Mouse (Mus musculus): ENCODE data around the gene Mavs.
A peak's percentile ranks its signal among the peaks of the same experiment; 100 is the strongest.

Mavs gene

DNA sequence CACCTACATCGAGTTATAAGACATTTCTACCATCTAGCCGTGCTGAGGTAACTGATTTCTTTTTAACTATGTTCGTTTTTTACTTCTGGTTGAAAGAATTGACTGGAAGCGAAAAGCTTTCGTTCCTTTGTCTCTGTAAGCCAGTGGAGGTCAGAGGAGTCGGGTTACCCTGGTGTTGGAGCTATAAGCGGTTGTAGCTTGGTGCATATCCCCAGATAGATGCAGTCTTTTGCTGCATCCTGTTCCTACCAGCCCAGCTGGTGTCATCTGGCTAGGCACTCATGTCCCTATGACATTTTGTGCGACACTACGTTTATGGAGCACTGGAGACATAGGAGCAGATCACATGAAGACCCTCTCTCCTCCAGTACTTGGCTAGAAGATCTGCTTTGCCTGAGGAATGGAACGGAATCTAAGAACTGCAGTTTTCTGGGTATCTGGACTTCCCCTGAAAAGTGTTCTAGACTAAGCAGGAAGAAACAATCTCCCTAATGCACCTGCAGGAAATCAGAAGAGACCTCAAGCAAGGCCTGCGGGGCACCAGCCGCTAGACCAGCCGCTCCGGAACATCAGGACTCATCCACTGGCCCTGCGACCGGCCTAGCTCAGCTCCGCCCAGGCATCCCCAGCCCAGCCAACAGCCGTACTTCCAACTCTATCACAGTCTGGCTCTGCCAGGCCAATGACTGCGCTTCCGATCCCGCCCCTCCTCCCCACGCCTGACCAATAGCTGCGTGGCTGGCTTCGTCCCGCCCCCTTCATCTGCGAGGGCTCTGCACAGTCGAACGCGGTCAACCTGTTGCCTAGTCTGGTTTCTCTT is at the start of gene Mavs:
TSS of gene Mavs (plus strand) at position 757 of the 820 bp plus-strand sequence.
- peak within 1 kb of the TSS; percentile 87 for H3K4me3 ChIP-seq (replicated peaks; ENCODE audit: low read length)
- H3K36me3 ChIP-seq (ENCODE audit: insufficient read depth, low read length), result peaks cover 27% of the 10 kb centered on the region
- no peaks in the 10 kb centered on the region for H3K9me3 ChIP-seq (ENCODE audit: low read length)
- H3K4me1 ChIP-seq (replicated peaks; ENCODE audit: low read depth, low read length), result peaks cover 57% of the 10 kb centered on the region
- TF ChIP-seq CTCF (conservative IDR thresholded peaks at IDR 0.05; ENCODE audit: low read length) (no peak), POU5F1 (IDR thresholded peaks at IDR 0.05; ENCODE audit: borderline replicate concordance, low read length) (no peak), NANOG (IDR thresholded peaks at IDR 0.05; ENCODE audit: borderline replicate concordance, low read length) (no peak)
- H3K27me3 ChIP-seq (ENCODE audit: insufficient read depth, low read length), result no peaks in the 10 kb centered on the region

DNA sequence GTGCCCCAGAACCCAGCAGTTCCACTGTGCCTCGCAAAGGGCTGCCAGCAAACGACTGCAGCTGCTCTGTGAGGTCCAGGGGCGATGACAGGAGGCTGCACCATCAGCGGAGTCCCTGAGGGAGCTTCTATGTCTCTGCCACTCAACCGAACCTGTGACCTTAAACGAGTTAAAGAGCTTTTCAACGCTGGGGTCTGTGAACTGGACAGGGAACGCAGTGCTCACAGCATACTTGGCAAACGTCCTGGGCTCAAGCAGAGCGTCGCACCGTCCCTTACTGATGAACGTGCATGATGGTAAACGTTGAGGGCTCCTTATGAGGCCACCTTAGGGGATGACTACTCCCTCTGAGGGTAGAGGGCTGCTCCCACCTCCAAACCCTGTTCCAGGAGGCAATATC is 47.5 kb upstream of the Mavs start:
- TF ChIP-seq POU5F1 (IDR thresholded peaks at IDR 0.05; ENCODE audit: borderline replicate concordance, low read length) (no peak), NANOG (IDR thresholded peaks at IDR 0.05; ENCODE audit: borderline replicate concordance, low read length) (no peak), CTCF (conservative IDR thresholded peaks at IDR 0.05; ENCODE audit: low read length) (no peak)
- Histone ChIP-seq H3K4me1 (replicated peaks; ENCODE audit: low read depth, low read length) (peaks cover 45% of the 10 kb centered on the region), H3K9me3 (ENCODE audit: low read length) (no peaks in the 10 kb centered on the region), H3K27me3 (ENCODE audit: insufficient read depth, low read length) (peaks cover 18% of the 10 kb centered on the region), H3K36me3 (ENCODE audit: insufficient read depth, low read length) (peaks cover 22% of the 10 kb centered on the region), H3K4me3 (replicated peaks; ENCODE audit: low read length) (peak overlapping the region; percentile 87)

DNA sequence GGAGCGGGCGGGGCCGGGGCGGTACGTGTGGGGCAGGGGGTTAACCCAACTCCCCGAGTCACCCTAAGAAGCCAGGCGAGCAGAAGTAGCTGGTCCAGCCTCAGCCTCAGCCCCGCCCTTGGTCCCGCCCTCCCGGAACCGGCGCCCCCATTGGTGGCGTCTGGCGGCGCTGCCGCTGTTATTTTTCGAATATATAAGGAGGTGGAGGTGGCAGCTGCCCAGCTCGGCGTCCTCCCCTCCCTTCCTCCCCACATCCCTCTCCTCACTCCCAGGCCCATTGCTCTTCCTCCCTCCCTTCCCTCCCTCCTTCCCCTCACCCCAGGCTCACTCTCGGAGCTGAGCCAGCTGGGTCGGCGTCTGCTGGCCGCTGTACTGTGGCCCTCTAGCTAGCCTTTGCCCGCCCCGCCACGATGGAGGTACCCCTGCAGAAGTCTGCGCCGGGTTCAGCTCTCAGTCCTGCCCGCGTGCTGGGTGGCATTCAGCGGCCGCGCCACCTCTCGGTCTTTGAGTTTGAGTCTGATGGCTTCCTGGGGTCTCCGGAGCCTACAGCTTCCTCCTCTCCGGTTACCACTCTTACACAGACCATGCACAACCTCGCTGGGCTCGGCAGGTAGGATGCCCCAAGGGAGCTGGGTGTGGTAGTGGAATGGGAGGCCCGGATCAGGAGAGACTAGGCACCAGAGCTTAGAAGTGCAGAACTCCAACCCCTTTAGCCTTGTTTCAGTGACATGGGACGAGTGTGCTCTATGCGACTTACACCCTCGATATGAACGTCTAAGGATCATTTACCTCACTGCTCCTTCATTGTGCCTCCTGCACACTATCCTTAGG is 46.9 kb upstream of the Mavs start, which contains the start of the genes Cdc25b and Spef1:
TSS of gene Cdc25b (plus strand) at position 179 of the 831 bp plus-strand sequence.
TSS of gene Spef1 (minus strand) at position 512 of the 831 bp plus-strand sequence.
- peak within 1 kb of the TSS; percentile 87 for H3K4me3 ChIP-seq (replicated peaks; ENCODE audit: low read length)
- no peaks in the 10 kb centered on the region for H3K9me3 ChIP-seq (ENCODE audit: low read length)
- H3K36me3 ChIP-seq (ENCODE audit: insufficient read depth, low read length), result peaks cover 28% of the 10 kb centered on the region
- H3K4me1 ChIP-seq (replicated peaks; ENCODE audit: low read depth, low read length), result peaks cover 51% of the 10 kb centered on the region
- TF ChIP-seq POU5F1 (IDR thresholded peaks at IDR 0.05; ENCODE audit: borderline replicate concordance, low read length), result no peak
- H3K27me3 ChIP-seq (ENCODE audit: insufficient read depth, low read length), result peaks cover 18% of the 10 kb centered on the region

DNA sequence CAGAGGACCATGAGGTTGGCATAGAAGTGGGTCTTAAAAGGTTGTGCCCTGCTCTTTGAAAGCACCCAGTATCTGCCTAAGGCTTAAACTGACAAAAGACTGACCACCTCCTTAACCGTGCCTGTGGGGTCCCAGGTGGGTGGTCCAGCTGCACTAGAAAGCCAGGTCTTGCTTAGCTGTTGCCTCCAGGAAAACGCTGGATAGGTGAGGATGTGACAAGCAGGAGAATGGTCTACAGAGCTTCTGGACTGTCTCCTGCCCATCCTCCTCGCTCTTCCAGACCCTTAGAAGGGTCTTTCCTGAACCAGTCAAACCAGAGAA is 46.3 kb upstream of the Mavs start:
- Histone ChIP-seq H3K4me1 (replicated peaks; ENCODE audit: low read depth, low read length) (peaks cover 53% of the 10 kb centered on the region), H3K27me3 (ENCODE audit: insufficient read depth, low read length) (peaks cover 18% of the 10 kb centered on the region), H3K4me3 (replicated peaks; ENCODE audit: low read length) (peak overlapping the region; percentile 87), H3K9me3 (ENCODE audit: low read length) (no peaks in the 10 kb centered on the region), H3K36me3 (ENCODE audit: insufficient read depth, low read length) (peaks cover 31% of the 10 kb centered on the region)
- TF ChIP-seq NANOG (IDR thresholded peaks at IDR 0.05; ENCODE audit: borderline replicate concordance, low read length), result no peak
- TF ChIP-seq CTCF (conservative IDR thresholded peaks at IDR 0.05; ENCODE audit: low read length), result no peak
- no peak for TF ChIP-seq POU5F1 (IDR thresholded peaks at IDR 0.05; ENCODE audit: borderline replicate concordance, low read length)

DNA sequence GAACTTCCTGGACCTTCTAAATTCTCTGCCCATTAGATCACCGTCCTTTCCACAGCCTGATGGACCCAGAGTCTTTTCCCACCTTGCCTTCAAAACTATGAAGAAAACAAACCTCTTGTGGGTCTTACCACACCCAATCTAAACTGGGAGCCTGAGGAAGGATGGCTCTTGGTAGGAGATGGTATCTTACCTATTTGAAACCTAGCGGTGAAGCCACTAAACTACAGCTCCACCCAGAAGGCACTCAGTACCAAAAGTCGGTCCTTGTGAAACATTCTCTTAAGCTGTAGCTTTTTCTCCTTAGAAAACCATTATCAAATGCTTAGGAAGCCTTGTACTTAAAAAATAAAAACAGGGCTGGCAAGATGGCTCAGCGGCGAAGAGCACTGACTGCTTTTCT is 45.6 kb upstream of the Mavs start:
- Histone ChIP-seq H3K9me3 (ENCODE audit: low read length) (no peaks in the 10 kb centered on the region), H3K4me1 (replicated peaks; ENCODE audit: low read depth, low read length) (peaks cover 57% of the 10 kb centered on the region), H3K4me3 (replicated peaks; ENCODE audit: low read length) (no peak overlapping the region), H3K36me3 (ENCODE audit: insufficient read depth, low read length) (peaks cover 38% of the 10 kb centered on the region), H3K27me3 (ENCODE audit: insufficient read depth, low read length) (peaks cover 18% of the 10 kb centered on the region)
- TF ChIP-seq NANOG (IDR thresholded peaks at IDR 0.05; ENCODE audit: borderline replicate concordance, low read length) (no peak), CTCF (conservative IDR thresholded peaks at IDR 0.05; ENCODE audit: low read length) (no peak), POU5F1 (IDR thresholded peaks at IDR 0.05; ENCODE audit: borderline replicate concordance, low read length) (no peak)

DNA sequence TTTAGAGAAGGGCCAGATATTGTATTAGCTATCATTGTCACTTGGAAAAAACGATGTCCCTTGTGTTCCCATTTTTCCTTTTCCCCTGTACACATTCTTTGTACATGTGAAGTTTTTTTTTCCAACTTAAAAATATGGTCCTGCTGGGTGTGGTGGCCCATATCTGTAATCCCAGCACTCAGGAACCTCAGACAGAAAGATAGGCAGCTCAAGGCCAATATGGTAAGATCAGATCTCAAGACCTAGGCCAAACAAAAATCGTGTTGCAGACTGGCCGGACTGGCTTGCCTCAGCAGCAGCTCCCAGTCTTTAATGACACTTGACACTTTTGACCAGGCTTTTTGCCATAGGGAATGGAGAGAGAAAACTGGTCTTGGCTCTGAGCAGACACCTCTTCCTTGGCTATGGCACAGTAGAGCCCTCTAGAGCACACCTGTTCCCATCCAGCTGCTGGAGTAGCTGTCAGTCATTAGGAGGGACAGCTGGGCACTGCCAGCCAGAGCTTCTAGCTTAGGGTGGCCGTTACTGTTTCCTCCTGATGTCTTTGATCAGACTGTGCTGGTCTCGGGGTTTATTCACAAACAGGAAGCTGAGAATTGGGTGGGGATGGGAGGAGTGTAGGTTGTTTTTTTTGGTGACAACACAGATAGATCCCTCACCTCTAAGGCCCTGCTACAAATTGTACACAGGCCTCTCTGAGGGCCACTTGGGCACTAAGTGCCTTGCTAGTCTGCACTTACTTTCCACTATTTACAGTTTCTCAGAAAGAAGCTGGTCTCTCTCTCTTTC is 44.1 kb upstream of the Mavs start:
- Histone ChIP-seq H3K9me3 (ENCODE audit: low read length) (no peaks in the 10 kb centered on the region), H3K4me3 (replicated peaks; ENCODE audit: low read length) (no peak overlapping the region), H3K36me3 (ENCODE audit: insufficient read depth, low read length) (peaks cover 52% of the 10 kb centered on the region), H3K27me3 (ENCODE audit: insufficient read depth, low read length) (peaks cover 18% of the 10 kb centered on the region), H3K4me1 (replicated peaks; ENCODE audit: low read depth, low read length) (peaks cover 57% of the 10 kb centered on the region)
- TF ChIP-seq CTCF (conservative IDR thresholded peaks at IDR 0.05; ENCODE audit: low read length), result no peak
- TF ChIP-seq NANOG (IDR thresholded peaks at IDR 0.05; ENCODE audit: borderline replicate concordance, low read length), result no peak

DNA sequence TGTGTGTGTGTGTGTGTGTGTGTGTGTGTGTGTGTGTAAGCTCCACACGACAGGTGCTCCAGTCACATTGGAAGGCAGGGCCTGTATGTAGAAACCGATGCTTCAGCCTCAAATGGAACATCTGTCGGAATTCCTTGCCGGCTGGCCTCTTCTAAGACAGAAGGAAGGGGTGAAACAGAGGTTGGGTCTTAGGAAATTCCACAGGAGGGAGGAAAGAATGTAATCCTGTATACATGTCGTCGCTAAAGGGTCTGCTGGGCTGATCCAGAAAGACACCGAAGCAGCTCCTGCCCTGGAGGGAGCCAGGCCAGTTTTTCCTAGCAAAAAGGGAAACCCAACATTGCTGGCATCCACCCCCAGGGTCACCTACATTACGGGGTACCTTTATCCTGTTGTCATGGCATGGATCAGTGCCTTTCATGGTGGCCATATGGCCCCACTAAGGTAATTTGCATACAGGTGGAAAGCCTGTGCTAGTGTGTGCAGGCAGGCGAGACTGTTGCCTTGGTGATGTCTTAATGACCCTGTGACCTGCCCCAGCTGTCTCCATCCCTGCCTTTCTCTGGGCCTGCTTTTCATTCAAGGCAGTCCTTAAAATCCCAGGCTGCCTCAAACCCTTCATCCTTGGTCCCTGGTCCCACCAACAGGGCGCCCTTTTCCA is 43.4 kb upstream of the Mavs start:
- H3K9me3 ChIP-seq (ENCODE audit: low read length), result no peaks in the 10 kb centered on the region
- no peak overlapping the region for H3K4me3 ChIP-seq (replicated peaks; ENCODE audit: low read length)
- peaks cover 16% of the 10 kb centered on the region for H3K27me3 ChIP-seq (ENCODE audit: insufficient read depth, low read length)
- TF ChIP-seq POU5F1 (IDR thresholded peaks at IDR 0.05; ENCODE audit: borderline replicate concordance, low read length), result no peak
- no peak for TF ChIP-seq CTCF (conservative IDR thresholded peaks at IDR 0.05; ENCODE audit: low read length)
- TF ChIP-seq NANOG (IDR thresholded peaks at IDR 0.05; ENCODE audit: borderline replicate concordance, low read length), result no peak
- peaks cover 57% of the 10 kb centered on the region for H3K4me1 ChIP-seq (replicated peaks; ENCODE audit: low read depth, low read length)
- peaks cover 58% of the 10 kb centered on the region for H3K36me3 ChIP-seq (ENCODE audit: insufficient read depth, low read length)
